Mouse (Mus musculus): ENCODE data around the gene Rnf168. TPM values are rescaled to one million over a fixed set of nuclear protein-coding genes. Genes with fewer than 3 reads are reported as not detected.

The Rnf168 gene
- polyA plus RNA-seq (2012; rRNA removed): 8.0 and 10.4 TPM in 2 replicates

DNA sequence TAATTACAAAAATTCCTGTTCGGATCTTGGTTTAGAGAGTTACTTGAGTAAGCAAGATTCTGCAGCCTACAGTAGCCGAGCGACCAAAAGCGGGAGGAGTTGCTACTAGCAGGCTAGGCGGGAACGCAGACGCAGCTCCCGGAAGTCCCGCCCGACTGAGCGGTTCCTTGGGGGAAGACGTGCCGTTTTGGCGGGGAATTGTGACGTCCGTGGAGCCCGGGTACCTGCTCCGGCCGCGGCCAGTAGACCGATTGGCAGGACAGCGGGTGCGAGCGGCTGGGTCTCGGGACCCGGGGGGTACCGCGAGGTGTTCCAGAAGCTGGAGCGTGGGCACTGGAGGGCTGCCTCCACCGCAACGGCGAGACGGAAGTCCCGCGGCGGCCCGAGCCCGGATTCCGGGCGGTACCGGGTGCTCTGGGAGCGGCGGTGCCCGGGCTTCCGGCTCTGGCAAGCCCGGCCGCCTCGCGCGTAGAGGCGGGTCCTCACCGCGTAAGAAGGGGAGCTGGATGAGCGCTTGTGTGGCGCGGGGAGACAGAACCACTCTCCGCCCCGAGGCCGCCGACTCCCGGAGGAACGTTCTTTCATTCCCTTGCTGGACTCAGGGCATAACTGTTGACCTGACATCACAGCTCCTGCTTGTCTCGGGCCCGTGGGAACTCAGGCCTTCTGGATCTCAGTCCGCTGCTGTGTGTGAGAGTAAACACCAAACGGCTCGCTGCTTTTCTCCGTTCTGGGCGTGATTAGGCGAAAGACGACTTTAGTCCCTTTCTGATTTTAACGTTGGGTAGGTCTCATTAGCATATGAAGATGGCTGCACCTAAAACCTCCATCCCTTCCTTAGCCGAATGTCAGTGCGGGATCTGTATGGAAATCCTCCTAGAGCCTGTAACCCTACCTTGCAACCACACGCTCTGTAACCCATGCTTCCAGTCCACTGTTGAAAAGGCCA is at the start of gene Rnf168:
Gene Rnf168 (plus strand): TSS at position 152 of the 949 bp plus-strand sequence.

GRCm38 (mm10) chr16:32246952-32247370 is 30.3 kb upstream of the Rnf168 start, which contains the start of the genes Fbxo45 and Wdr53:
TSS of gene Fbxo45 (minus strand) at chr16:32247158.
TSS of gene Wdr53 (plus strand) at chr16:32247227.

GRCm38 (mm10) chr16:32271291-32271690 is 6.0 kb upstream of the Rnf168 start, which contains the start of gene Smco1:
TSS of gene Smco1 (plus strand) at chr16:32271468.

GRCm38 (mm10) chr16:32332040-32332555 is 54.8 kb downstream of the Rnf168 start, which contains the start of gene Ubxn7:
TSS of gene Ubxn7 (plus strand) at chr16:32332257.

Other genes starting within 250 kb of the Rnf168 start
- 11.4 and 13.4 TPM in 2 replicates for gene Pak2, start 198.1 kb upstream of the Rnf168 start, polyA plus RNA-seq (2012; rRNA removed)
- gene Pigx, start 177.7 kb upstream of the Rnf168 start, polyA plus RNA-seq (2012; rRNA removed): 43.4 and 53.6 TPM in 2 replicates
- 19.4 and 23.4 TPM in 2 replicates for gene Cep19, start 177.7 kb upstream of the Rnf168 start, polyA plus RNA-seq (2012; rRNA removed)
- 9.7 and 10.0 TPM in 2 replicates for gene Nrros, start 111.9 kb upstream of the Rnf168 start, polyA plus RNA-seq (2012; rRNA removed)
- gene Bex6, start 97.6 kb upstream of the Rnf168 start, polyA plus RNA-seq (2012; rRNA removed): not detected in 2 replicates
- gene Fbxo45, start 30.3 kb upstream of the Rnf168 start, polyA plus RNA-seq (2012; rRNA removed): 4.0 and 4.5 TPM in 2 replicates
- 3.0 and 3.3 TPM in 2 replicates for gene Wdr53, start 30.2 kb upstream of the Rnf168 start, polyA plus RNA-seq (2012; rRNA removed)
- gene Smco1, start 6.0 kb upstream of the Rnf168 start, polyA plus RNA-seq (2012; rRNA removed): not detected in 2 replicates
- gene Ubxn7, start 54.8 kb downstream of the Rnf168 start, polyA plus RNA-seq (2012; rRNA removed): 5.5 and 7.8 TPM in 2 replicates
- 0.12 and 0.37 TPM in 2 replicates for gene Tm4sf19, start 123.0 kb downstream of the Rnf168 start, polyA plus RNA-seq (2012; rRNA removed)
- 1.0 and 1.5 TPM in 2 replicates for gene Tctex1d2, start 142.2 kb downstream of the Rnf168 start, polyA plus RNA-seq (2012; rRNA removed)
- gene Pcyt1a, start 153.5 kb downstream of the Rnf168 start, polyA plus RNA-seq (2012; rRNA removed): 22.7 and 30.3 TPM in 2 replicates
- gene Slc51a, start 210.4 kb downstream of the Rnf168 start, polyA plus RNA-seq (2012; rRNA removed): 14.4 and 76.4 TPM in 2 replicates
- 0.24 TPM in 1 of 2 replicates, not detected in the other for gene Zdhhc19, start 218.8 kb downstream of the Rnf168 start, polyA plus RNA-seq (2012; rRNA removed)

All from colon, adult 2 months (tissue).